Mouse (Mus musculus) liver, postnatal 0 days (tissue): Measurements from ENCODE around the gene Gtf3c5. TPM values are rescaled to one million over a fixed set of nuclear protein-coding genes. Genes with fewer than 3 reads are reported as not detected.

Experiments used
- ATAC-seq: fragments of 200-750 bp; cut with Nextera tagmentation; 2 replicates; pipeline ENCODE4 v1.8.0; 2017; ENCODE audit warnings: mild to moderate bottlenecking, moderate library complexity
- DNase-seq: peaks from one replicate; pipeline ENCODE4 v3.0.0-alpha.2; 2016
- H3K27ac ChIP-seq: fragments of 300-500 bp; sonication (generic); 2 replicates; pipeline ENCODE4 v1.5.1; 2014; ENCODE audit warnings: antibody characterized with exemption, moderate library complexity, mild to moderate bottlenecking, low read depth
- H3K27me3 ChIP-seq: fragments of 300-500 bp; sonication (generic); 2 replicates; pipeline ENCODE4 v1.6.1; 2014; ENCODE audit warnings: low read length, control low read depth, mixed read lengths; ENCODE audit not compliant: insufficient read depth
- H3K36me3 ChIP-seq: fragments of 300-500 bp; sonication (generic); replicated peaks from 2 replicates; pipeline ENCODE4 v1.6.1; 2014; ENCODE audit warnings: mild to moderate bottlenecking, control low read depth, low read length, moderate library complexity, mixed read lengths; ENCODE audit not compliant: insufficient read depth
- H3K4me1 ChIP-seq: fragments of 300-500 bp; sonication (generic); 2 replicates; pipeline ENCODE4 v1.6.1; 2014; ENCODE audit warnings: antibody characterized with exemption, mild to moderate bottlenecking, control low read depth; ENCODE audit not compliant: insufficient read depth
- H3K4me2 ChIP-seq: fragments of 300-500 bp; sonication (generic); 2 replicates; pipeline ENCODE4 v1.6.1; 2014; ENCODE audit warnings: low read depth, mild to moderate bottlenecking, low read length, moderate library complexity, mixed read lengths
- H3K4me3 ChIP-seq: fragments of 300-500 bp; sonication (generic); 2 replicates; pipeline ENCODE4 v1.5.1; 2014; ENCODE audit warnings: low read depth, low read length
- H3K9ac ChIP-seq: fragments of 300-500 bp; sonication (generic); replicated peaks from 2 replicates; pipeline ENCODE4 v1.6.1; 2014; ENCODE audit warnings: mild to moderate bottlenecking, moderate library complexity
- H3K9me3 ChIP-seq: fragments of 300-500 bp; sonication (generic); 2 replicates; pipeline ENCODE4 v1.6.1; 2016; ENCODE audit warnings: mild to moderate bottlenecking, control low read depth, low read length, mixed read lengths
- CTCF ChIP-seq: sonication (generic); IDR thresholded peaks from 2 replicates; pipeline ENCODE4 v1.5.1; 2016; ENCODE audit warnings: antibody characterized with exemption, low read depth
- EP300 ChIP-seq: IDR thresholded peaks from 2 replicates; pipeline ENCODE4 v1.6.1; 2016; ENCODE audit warnings: antibody characterized with exemption, low read depth, mild to moderate bottlenecking
- WGBS: fragments of 180-500 bp; shearing (Covaris S2); extraction: QIAGEN DNeasy Blood & Tissue Kit; methylation state at CpG from one replicate; pipeline ENCODE4 v1.1.7; 2014; ENCODE audit not compliant: insufficient replicate concordance; 5-methylcytosine and 5-hydroxymethylcytosine counted together
- polyA plus RNA-seq: library from polyadenylated mRNA; unstranded; fragments of >200 nt; fragmentation: Nextera tagmentation; extraction: Ambion mirVana; gene quantifications from 2 replicates; pipeline ENCODE4 v1.2.1, GENCODE M21; 2015

Gene Gtf3c5
- polyA plus RNA-seq, 1 experiment from 2014 or later: 5.8 TPM

GRCm38 (mm10) chr2:28618777-28619336 lies 35.3 kb upstream of the Gtf3c5 start:
- 32% methylated on average over 6 of the region's 6 CpGs for WGBS

GRCm38 (mm10) chr2:28617498-28618486 lies 34.2 kb upstream of the Gtf3c5 start:
- H3K4me3 ChIP-seq: peak overlapping the region; percentile 62
- TF ChIP-seq CTCF (no peak), EP300 (no peak)
- peak overlapping the region; percentile 62 for H3K9ac ChIP-seq
- H3K4me1 ChIP-seq: peaks cover 36% of the 10 kb centered on the region
- DNase-seq (peak; percentile 26), ATAC-seq (peak; percentile 24)
- H3K27ac ChIP-seq: peak overlapping the region; percentile 90
- H3K9me3 ChIP-seq: no peaks in the 10 kb centered on the region
- H3K4me2 ChIP-seq: peak overlapping the region; percentile 73
- H3K27me3 ChIP-seq: peaks cover 3% of the 10 kb centered on the region; the same call in 1 of the 2 replicates
- peaks cover 16% of the 10 kb centered on the region for H3K36me3 ChIP-seq
- WGBS: 49% methylated on average over 8 of the region's 8 CpGs

More at GRCm38 (mm10) chr2:28618777-28619336, 35.3 kb upstream of the Gtf3c5 start:
- Histone ChIP-seq H3K27me3 (peaks cover 3% of the 10 kb centered on the region; the same call in 1 of the 2 replicates), H3K4me3 (peak overlapping the region; percentile 62), H3K4me2 (peak overlapping the region; percentile 73), H3K9me3 (no peaks in the 10 kb centered on the region), H3K27ac (peak overlapping the region; percentile 90), H3K36me3 (peaks cover 9% of the 10 kb centered on the region), H3K4me1 (peaks cover 37% of the 10 kb centered on the region), H3K9ac (peak overlapping the region; percentile 62)
- DNase-seq (peak; percentile 25), ATAC-seq (no peak)
- TF ChIP-seq EP300: no peak
- no peak for TF ChIP-seq CTCF

- Histone ChIP-seq H3K9ac (peak overlapping the region; percentile 62), H3K4me3 (peak overlapping the region; percentile 62), H3K36me3 (peaks cover 25% of the 10 kb centered on the region), H3K27ac (peak overlapping the region; percentile 90), H3K4me2 (peak overlapping the region; percentile 73), H3K27me3 (peaks cover 3% of the 10 kb centered on the region; the same call in 1 of the 2 replicates), H3K4me1 (peaks cover 33% of the 10 kb centered on the region), H3K9me3 (no peaks in the 10 kb centered on the region)
- ATAC-seq (peak; percentile 84), DNase-seq (peak; percentile 74)
- TF ChIP-seq EP300 (peak; percentile 96), CTCF (no peak)
- WGBS: 60% methylated on average over 9 of the region's 9 CpGs
Measured at GRCm38 (mm10) chr2:28616874-28617273, 33.3 kb upstream of the Gtf3c5 start.

DNA sequence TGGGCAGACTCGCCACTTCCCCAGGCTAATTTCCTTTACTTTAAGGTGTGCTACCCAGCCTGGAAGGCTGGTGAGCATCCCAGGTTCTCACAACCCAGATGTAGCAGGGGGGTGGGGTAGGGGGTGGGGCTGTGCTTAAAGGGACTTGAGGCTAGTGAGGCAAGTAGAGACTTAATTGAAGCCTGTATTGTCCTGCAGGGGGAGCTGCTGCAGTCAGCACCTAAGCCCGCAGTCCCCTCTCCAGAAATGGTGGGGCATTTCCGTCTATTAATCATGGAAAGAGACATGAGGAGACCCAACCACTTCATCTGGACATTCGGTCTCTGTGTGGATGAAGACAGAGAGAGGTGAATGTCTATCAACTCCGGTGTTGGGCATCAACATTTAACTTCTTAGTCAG lies 32.8 kb upstream of the Gtf3c5 start:
- H3K27me3 ChIP-seq: peaks cover 3% of the 10 kb centered on the region; the same call in 1 of the 2 replicates
- H3K9ac ChIP-seq: peak overlapping the region; percentile 55
- DNase-seq (peak; percentile 63), ATAC-seq (peak; percentile 59)
- H3K4me3 ChIP-seq: peak overlapping the region; percentile 62
- WGBS: 35% methylated on average over 5 of the region's 5 CpGs
- peaks cover 30% of the 10 kb centered on the region for H3K36me3 ChIP-seq
- H3K4me2 ChIP-seq: peak overlapping the region; percentile 73
- peaks cover 33% of the 10 kb centered on the region for H3K4me1 ChIP-seq
- peak; percentile 73 for TF ChIP-seq CTCF
- no peak for TF ChIP-seq EP300
- no peaks in the 10 kb centered on the region for H3K9me3 ChIP-seq
- peak overlapping the region; percentile 90 for H3K27ac ChIP-seq

- no peaks in the 10 kb centered on the region for H3K27me3 ChIP-seq
- no peak overlapping the region for H3K9ac ChIP-seq
- H3K4me1 ChIP-seq: peaks cover 24% of the 10 kb centered on the region
- DNase-seq (no peak), ATAC-seq (no peak)
- 94% methylated on average over 10 of the region's 10 CpGs for WGBS
- H3K4me3 ChIP-seq: no peak overlapping the region
- no peak overlapping the region for H3K4me2 ChIP-seq
- H3K27ac ChIP-seq: no peak overlapping the region
- H3K9me3 ChIP-seq: no peaks in the 10 kb centered on the region
- TF ChIP-seq CTCF (no peak), EP300 (no peak)
- H3K36me3 ChIP-seq: peaks cover 50% of the 10 kb centered on the region
Measured at GRCm38 (mm10) chr2:28613599-28613998, 30.0 kb upstream of the Gtf3c5 start.
